8 mouse cellular contexts compared by ENCODE assay signal in genomic region chr7:142968809-142969511, GRCm38 (mm10). TPM values are rescaled to one million over a fixed set of nuclear protein-coding genes. Genes with fewer than 3 reads are reported as not detected.
DNase-seq lines count a peak whose midpoint lies in the region; ATAC-seq lines count a peak whose summit lies in the region.

Gene Ascl2, minus strand, starts transcription at chr7:142969264.

- H3K36me3 ChIP-seq in forebrain, embryonic 11.5 days (ENCODE audit: control insufficient read depth, insufficient read depth, low read length): no peaks in the 10 kb centered on the region
- no peaks in the 10 kb centered on the region for H3K36me3 ChIP-seq in intestine, embryonic 14.5 days (ENCODE audit: control insufficient read depth, insufficient read depth, low read length)
- H3K36me3 ChIP-seq in lung, embryonic 15.5 days: no peaks in the 10 kb centered on the region
- H3K36me3 ChIP-seq in stomach, embryonic 14.5 days (ENCODE audit: control insufficient read depth, insufficient read depth, low read length): no peaks in the 10 kb centered on the region

- H3K27me3 ChIP-seq in forebrain, embryonic 11.5 days (ENCODE audit: control insufficient read depth, insufficient read depth, low read length): peaks cover 67% of the 10 kb centered on the region
- peaks cover 76% of the 10 kb centered on the region for H3K27me3 ChIP-seq in intestine, embryonic 14.5 days (replicated peaks; ENCODE audit: control insufficient read depth, insufficient read depth, low read length)
- peaks cover 83% of the 10 kb centered on the region for H3K27me3 ChIP-seq in lung, embryonic 15.5 days
- peaks cover 33% of the 10 kb centered on the region for H3K27me3 ChIP-seq in stomach, embryonic 14.5 days (ENCODE audit: control insufficient read depth, insufficient read depth, low read length)

- no peak within 1 kb of the TSS for H3K27ac ChIP-seq in forebrain, embryonic 11.5 days (ENCODE audit: low read depth, low read length)
- no peak within 1 kb of the TSS for H3K27ac ChIP-seq in intestine, embryonic 14.5 days (ENCODE audit: low read depth)
- H3K27ac ChIP-seq in lung, embryonic 15.5 days: peak within 1 kb of the TSS; percentile 67
- no peak within 1 kb of the TSS for H3K27ac ChIP-seq in stomach, embryonic 14.5 days (ENCODE audit: low read length)

- WGBS in forebrain, embryonic 11.5 days: 2% methylated on average over 51 of the region's 51 CpGs
- WGBS in intestine, embryonic 14.5 days: under 1% methylated on average over 51 of the region's 51 CpGs
- WGBS in lung, embryonic 15.5 days: 2% methylated on average over 48 of the region's 51 CpGs
- 2% methylated on average over 51 of the region's 51 CpGs for WGBS in stomach, embryonic 14.5 days

- H3K4me2 ChIP-seq in forebrain, embryonic 11.5 days (ENCODE audit: low read depth, low read length, severe bottlenecking): peak within 1 kb of the TSS; percentile 50
- H3K4me2 ChIP-seq in intestine, embryonic 14.5 days (ENCODE audit: low read length): peak within 1 kb of the TSS; percentile 94
- peak within 1 kb of the TSS; percentile 97 for H3K4me2 ChIP-seq in lung, embryonic 15.5 days
- peak within 1 kb of the TSS; percentile 97 for H3K4me2 ChIP-seq in stomach, embryonic 14.5 days (replicated peaks; ENCODE audit: low read depth, low read length)

- ATAC-seq in cerebellum, adult (ENCODE audit: insufficient number of reproducible peaks, low FRiP score, low TSS enrichment): no peak
- peak; percentile 53 for ATAC-seq in forebrain, embryonic 11.5 days (replicated peaks; ENCODE audit: low FRiP score)
- ATAC-seq in intestine, embryonic 14.5 days (replicated peaks; ENCODE audit: low FRiP score, low TSS enrichment, low read depth): peak; percentile 45
- peak; percentile 40; the same call in 1 of the 2 replicates for ATAC-seq in lung, embryonic 15.5 days (ENCODE audit: borderline replicate concordance, extremely low read depth, low FRiP score, low TSS enrichment)
- peak; percentile 44; the same call in 1 of the 2 replicates for ATAC-seq in stomach, embryonic 14.5 days (ENCODE audit: insufficient number of reproducible peaks, insufficient read depth, low FRiP score, low read depth)

- peaks cover 7% of the 10 kb centered on the region; the same call in 1 of the 2 replicates for H3K4me1 ChIP-seq in forebrain, embryonic 11.5 days (replicated peaks; ENCODE audit: control insufficient read depth, insufficient read depth, low read length)
- peaks cover 13% of the 10 kb centered on the region for H3K4me1 ChIP-seq in intestine, embryonic 14.5 days (replicated peaks; ENCODE audit: control insufficient read depth, insufficient read depth, low read length)
- peaks cover 23% of the 10 kb centered on the region for H3K4me1 ChIP-seq in lung, embryonic 15.5 days
- peaks cover 13% of the 10 kb centered on the region; the same call in 1 of the 2 replicates for H3K4me1 ChIP-seq in stomach, embryonic 14.5 days (ENCODE audit: control insufficient read depth, insufficient read depth, low read length)

- H3K9ac ChIP-seq in forebrain, embryonic 11.5 days (ENCODE audit: low read length): no peak within 1 kb of the TSS
- peak within 1 kb of the TSS; percentile 27; the same call in 1 of the 2 replicates for H3K9ac ChIP-seq in intestine, embryonic 14.5 days (ENCODE audit: low read length)
- H3K9ac ChIP-seq in lung, embryonic 15.5 days: peak within 1 kb of the TSS; percentile 36
- H3K9ac ChIP-seq in stomach, embryonic 14.5 days (replicated peaks; ENCODE audit: low read depth, low read length): peak within 1 kb of the TSS; percentile 14; the same call in 1 of the 2 replicates

- no peaks in the 10 kb centered on the region for H3K9me3 ChIP-seq in forebrain, embryonic 11.5 days (ENCODE audit: control insufficient read depth, low read length)
- no peaks in the 10 kb centered on the region for H3K9me3 ChIP-seq in intestine, embryonic 14.5 days (ENCODE audit: control insufficient read depth, low read length)
- no peaks in the 10 kb centered on the region for H3K9me3 ChIP-seq in lung, embryonic 15.5 days
- no peaks in the 10 kb centered on the region for H3K9me3 ChIP-seq in stomach, embryonic 14.5 days (ENCODE audit: control insufficient read depth, low read depth, low read length)

- peak within 1 kb of the TSS; percentile 19 for H3K4me3 ChIP-seq in forebrain, embryonic 11.5 days (ENCODE audit: low read depth, low read length)
- H3K4me3 ChIP-seq in intestine, embryonic 14.5 days (ENCODE audit: low read depth, low read length): peak within 1 kb of the TSS; percentile 45
- peak within 1 kb of the TSS; percentile 46 for H3K4me3 ChIP-seq in lung, embryonic 15.5 days
- H3K4me3 ChIP-seq in stomach, embryonic 14.5 days (ENCODE audit: low read depth, low read length): peak within 1 kb of the TSS; percentile 38

- peak; percentile 66 to 71 for DNase-seq in cerebellum, postnatal 10 days
- peak; percentile 88 for DNase-seq in ZHBTc4 (ENCODE audit: low read depth, low spot score)
- peak; percentile 75 for DNase-seq in forebrain, embryonic 11.5 days (ENCODE audit: low spot score)
- peak; percentile 74 for DNase-seq in intestine, embryonic 14.5 days (ENCODE audit: low spot score)
- no peak for DNase-seq in MN1 (ENCODE audit: low spot score)

RNA-seq across cellular contexts. Expression of gene Ascl2, which starts in this region (rescaled TPM):
- polyA plus RNA-seq in forebrain, embryonic 11.5 days (2014; fragmentation: Nextera tagmentation; extraction: Ambion mirVana): 0.12 and 0.49 TPM in 2 replicates
- polyA plus RNA-seq in intestine, embryonic 14.5 days (2014; fragmentation: Nextera tagmentation; extraction: Ambion mirVana): 11.3 and 13.9 TPM in 2 replicates
- polyA plus RNA-seq in lung, embryonic 15.5 days (2015; fragmentation: Nextera tagmentation; extraction: Ambion mirVana): 3.4 and 3.5 TPM in 2 replicates
- polyA plus RNA-seq in stomach, embryonic 14.5 days (2014; fragmentation: Nextera tagmentation; extraction: Ambion mirVana): 3.9 and 4.6 TPM in 2 replicates

Comparison
In these comparisons a context has a peak if more than half of its experiments do, and no peak if none do; other contexts are left out.
1. Peak in DNase-seq, ATAC-seq, H3K4me3 ChIP-seq and H3K4me2 ChIP-seq in forebrain, embryonic 11.5 days; RNA of the gene not detected or under 1 TPM.